Mouse (Mus musculus) bone marrow, adult 2 months (tissue): ENCODE data around the gene Pou4f2.

ENCODE experiments used
- CTCF ChIP-seq: fragments of 200-500 bp; IDR thresholded peaks from 2 replicates; pipeline ENCODE4 v1.5.1; 2011; ENCODE audit warnings: low read length, control low read depth; ENCODE audit not compliant: control insufficient read depth, insufficient read depth
- POLR2A ChIP-seq: fragments of 200-500 bp; IDR thresholded peaks from 2 replicates; pipeline ENCODE4 v1.6.1; 2011; ENCODE audit warnings: low read depth, mild to moderate bottlenecking, control low read depth, low read length, borderline replicate concordance; ENCODE audit not compliant: control insufficient read depth

- TF ChIP-seq POLR2A (no peak), CTCF (no peak)
Observed at GRCm38 (mm10) chr8:78477051-78477829, 40.8 kb upstream of the Pou4f2 start.
